Mouse (Mus musculus): ENCODE results near the gene Nags. TPM values are rescaled to one million over a fixed set of nuclear protein-coding genes. Genes with fewer than 3 reads are reported as not detected.

Nags gene
- polyA plus RNA-seq, 1 experiment from 2014 or later, result not detected

DNA sequence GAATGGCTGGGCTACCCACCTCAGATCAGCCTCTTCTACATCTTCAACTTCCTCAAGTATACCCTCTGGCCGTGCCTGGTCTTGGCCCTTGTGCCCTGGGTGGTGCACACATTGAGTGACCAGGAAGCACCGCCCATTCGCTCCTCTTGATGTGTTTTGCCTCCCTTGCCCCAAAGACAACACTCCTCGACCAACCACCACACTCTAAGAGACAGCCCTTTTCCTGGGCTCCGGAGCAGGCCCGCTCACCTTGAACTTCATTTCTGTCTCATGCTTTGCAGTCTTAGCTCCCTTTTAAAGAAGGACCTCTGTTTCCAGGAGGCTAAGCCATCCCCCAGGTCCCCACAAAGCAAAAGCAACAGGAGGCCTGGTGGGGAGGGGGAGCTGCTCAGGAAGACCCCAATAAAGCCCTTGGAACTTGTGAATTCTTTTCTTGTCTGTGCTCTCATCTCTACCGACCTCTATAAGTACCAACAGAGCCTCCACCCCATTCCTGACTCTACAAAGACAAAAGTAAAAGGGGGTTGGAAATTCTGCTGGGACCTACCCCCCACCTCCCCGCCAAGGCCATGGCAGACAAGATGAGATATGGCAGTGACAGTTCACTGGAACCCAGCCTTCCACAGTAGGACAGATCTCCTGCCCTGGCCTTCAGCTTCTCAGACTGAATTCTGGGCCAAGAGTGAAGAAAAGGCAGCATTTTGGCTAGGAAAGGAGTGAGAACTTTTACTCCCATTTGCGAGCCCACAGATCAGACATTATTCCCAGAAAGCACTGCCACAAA is 48.5 kb downstream of the Nags start:
- Histone ChIP-seq H3K36me3 (replicated peaks) (peaks cover 59% of the 10 kb centered on the region), H3K4me1 (peaks cover 21% of the 10 kb centered on the region), H3K9me3 (no peaks in the 10 kb centered on the region), H3K27ac (no peak overlapping the region), H3K4me2 (no peak overlapping the region), H3K9ac (no peak overlapping the region), H3K4me3 (replicated peaks) (no peak overlapping the region), H3K27me3 (no peaks in the 10 kb centered on the region)
- ATAC-seq (ENCODE audit: low FRiP score), result no peak
- 87% methylated on average over 9 of the region's 9 CpGs for WGBS

DNA sequence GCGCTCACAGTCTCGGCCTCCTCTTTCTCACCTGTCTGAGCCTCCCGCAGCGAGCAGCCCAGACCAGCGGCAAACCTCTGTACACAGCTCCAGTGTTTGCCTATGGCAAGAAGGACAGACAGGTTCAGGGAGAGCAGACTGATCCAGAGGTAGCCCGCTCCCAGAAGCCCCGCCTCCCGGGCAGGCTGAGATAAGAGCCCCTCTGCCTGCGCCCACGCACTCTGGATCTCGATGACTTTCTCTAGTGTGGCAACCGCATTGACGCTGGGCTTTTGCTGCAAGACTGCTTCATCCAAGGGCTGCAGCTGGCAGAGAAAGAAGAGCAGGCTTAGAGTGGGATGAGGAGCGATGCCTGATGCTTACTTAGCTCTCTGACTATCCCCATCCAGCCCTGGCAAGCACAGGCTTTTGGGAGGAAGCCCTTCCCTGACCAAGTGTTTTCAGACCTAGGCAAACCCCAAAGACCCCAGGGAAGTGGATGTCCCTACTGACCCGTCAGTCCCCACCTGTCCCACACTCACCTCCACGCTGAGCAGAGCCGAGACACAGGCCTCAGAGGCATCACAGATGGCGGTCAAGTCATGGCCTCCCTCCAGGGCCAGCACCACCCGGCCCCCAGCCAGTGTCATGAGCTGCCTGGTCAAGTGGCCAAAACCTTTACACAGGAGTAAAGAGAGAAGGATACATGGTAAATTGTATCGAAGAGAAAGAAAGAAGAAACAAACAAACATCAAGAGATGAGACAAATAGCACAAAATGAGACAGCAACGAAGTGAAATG is 50.9 kb downstream of the Nags start:
- H3K4me2 ChIP-seq, result no peak overlapping the region
- no peaks in the 10 kb centered on the region for H3K9me3 ChIP-seq
- H3K27me3 ChIP-seq, result no peaks in the 10 kb centered on the region
- peaks cover 83% of the 10 kb centered on the region for H3K36me3 ChIP-seq (replicated peaks)
- ATAC-seq (ENCODE audit: low FRiP score), result no peak
- H3K27ac ChIP-seq, result no peak overlapping the region
- 91% methylated on average over 21 of the region's 21 CpGs for WGBS
- peaks cover 3% of the 10 kb centered on the region for H3K4me1 ChIP-seq
- H3K4me3 ChIP-seq (replicated peaks), result no peak overlapping the region
- H3K9ac ChIP-seq, result no peak overlapping the region

DNA sequence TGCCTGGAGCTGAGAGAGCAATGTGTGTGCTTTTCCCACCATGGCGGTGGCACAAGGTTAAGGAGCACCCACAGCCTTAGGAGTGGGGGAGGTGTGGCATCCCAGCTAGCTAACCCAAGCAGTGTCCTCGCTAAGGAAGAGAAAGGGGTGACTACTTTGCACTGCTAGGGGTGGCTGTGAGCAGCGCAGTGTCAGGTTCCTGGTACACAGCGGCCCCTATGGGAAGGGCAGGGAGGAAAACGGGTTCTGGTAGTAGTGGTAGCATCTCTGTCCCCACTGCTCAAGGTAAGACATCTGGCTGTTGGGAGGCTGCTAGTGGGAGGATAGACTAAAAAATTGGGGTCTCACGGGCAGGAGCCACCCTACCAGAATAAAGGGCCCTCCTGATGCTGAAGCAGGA is 52.9 kb downstream of the Nags start:
- no peak overlapping the region for H3K27ac ChIP-seq
- no peaks in the 10 kb centered on the region for H3K9me3 ChIP-seq
- ATAC-seq (ENCODE audit: low FRiP score), result no peak
- H3K4me1 ChIP-seq, result no peaks in the 10 kb centered on the region
- no peak overlapping the region for H3K4me2 ChIP-seq
- peaks cover 99% of the 10 kb centered on the region for H3K36me3 ChIP-seq (replicated peaks)
- 70% methylated on average over 6 of the region's 6 CpGs for WGBS
- no peak overlapping the region for H3K9ac ChIP-seq
- no peaks in the 10 kb centered on the region for H3K27me3 ChIP-seq
- no peak overlapping the region for H3K4me3 ChIP-seq (replicated peaks)

Other genes with a start within 250 kb of the Nags start
- 0.09 and 0.15 TPM in 2 replicates for gene Sost, start 178.5 kb upstream of the Nags start, polyA plus RNA-seq (2016; fragmentation: Nextera tagmentation; extraction: Ambion mirVana)
- not detected in 2 replicates for gene Cfap97d1, start 161.2 kb upstream of the Nags start, polyA plus RNA-seq (2016; fragmentation: Nextera tagmentation; extraction: Ambion mirVana)
- gene Dusp3, start 158.5 kb upstream of the Nags start, polyA plus RNA-seq (2016; fragmentation: Nextera tagmentation; extraction: Ambion mirVana), result 9.0 and 9.8 TPM in 2 replicates
- 35.7 and 37.6 TPM in 2 replicates for gene Mpp3, start 117.1 kb upstream of the Nags start, polyA plus RNA-seq (2016; fragmentation: Nextera tagmentation; extraction: Ambion mirVana)
- gene Cd300lg, start 104.0 kb upstream of the Nags start, polyA plus RNA-seq (2016; fragmentation: Nextera tagmentation; extraction: Ambion mirVana), result 0.17 and 0.23 TPM in 2 replicates
- gene Mpp2, start 57.0 kb upstream of the Nags start, polyA plus RNA-seq (2016; fragmentation: Nextera tagmentation; extraction: Ambion mirVana), result 24.9 and 27.9 TPM in 2 replicates
- not detected in 2 replicates for gene Ppy, start 44.2 kb upstream of the Nags start, polyA plus RNA-seq (2016; fragmentation: Nextera tagmentation; extraction: Ambion mirVana)
- not detected in 2 replicates for gene Pyy, start 37.7 kb upstream of the Nags start, polyA plus RNA-seq (2016; fragmentation: Nextera tagmentation; extraction: Ambion mirVana)
- gene Tmem101, start 10.9 kb downstream of the Nags start, polyA plus RNA-seq (2016; fragmentation: Nextera tagmentation; extraction: Ambion mirVana), result 35.7 and 36.3 TPM in 2 replicates
- gene Lsm12, start 39.8 kb downstream of the Nags start, polyA plus RNA-seq (2016; fragmentation: Nextera tagmentation; extraction: Ambion mirVana), result 136 and 139 TPM in 2 replicates
- 26.6 and 28.3 TPM in 2 replicates for gene G6pc3, start 44.1 kb downstream of the Nags start, polyA plus RNA-seq (2016; fragmentation: Nextera tagmentation; extraction: Ambion mirVana)
- gene Hdac5, start 84.7 kb downstream of the Nags start, polyA plus RNA-seq (2016; fragmentation: Nextera tagmentation; extraction: Ambion mirVana), result 68.8 and 70.6 TPM in 2 replicates
- 18.5 and 19.4 TPM in 2 replicates for gene BC030867, start 103.4 kb downstream of the Nags start, polyA plus RNA-seq (2016; fragmentation: Nextera tagmentation; extraction: Ambion mirVana)
- gene Asb16, start 123.2 kb downstream of the Nags start, polyA plus RNA-seq (2016; fragmentation: Nextera tagmentation; extraction: Ambion mirVana), result not detected in 2 replicates
- gene Tmub2, start 139.4 kb downstream of the Nags start, polyA plus RNA-seq (2016; fragmentation: Nextera tagmentation; extraction: Ambion mirVana), result 53.9 and 55.9 TPM in 2 replicates
- 22.4 and 22.6 TPM in 2 replicates for gene Atxn7l3, start 151.1 kb downstream of the Nags start, polyA plus RNA-seq (2016; fragmentation: Nextera tagmentation; extraction: Ambion mirVana)
- 111 and 121 TPM in 2 replicates for gene Ubtf, start 174.2 kb downstream of the Nags start, polyA plus RNA-seq (2016; fragmentation: Nextera tagmentation; extraction: Ambion mirVana)
- 21.2 and 25.7 TPM in 2 replicates for gene Slc4a1, start 220.7 kb downstream of the Nags start, polyA plus RNA-seq (2016; fragmentation: Nextera tagmentation; extraction: Ambion mirVana)
- 103 and 113 TPM in 2 replicates for gene Rundc3a, start 247.9 kb downstream of the Nags start, polyA plus RNA-seq (2016; fragmentation: Nextera tagmentation; extraction: Ambion mirVana)